Mouse (Mus musculus) liver, adult 2 months (tissue): ENCODE measurements around the gene Asphd1.

Experiments used
- CTCF ChIP-seq: fragments of 200-500 bp; IDR thresholded peaks from 2 replicates; pipeline ENCODE4 v1.5.1; 2011; ENCODE audit warnings: low read depth, low read length, control low read depth
- POLR2A ChIP-seq: fragments of 200-500 bp; IDR thresholded peaks from 2 replicates; pipeline ENCODE4 v1.6.1; 2011; ENCODE audit warnings: low read length, control low read depth; ENCODE audit not compliant: insufficient read depth; ENCODE audit errors: extremely low read depth

DNA sequence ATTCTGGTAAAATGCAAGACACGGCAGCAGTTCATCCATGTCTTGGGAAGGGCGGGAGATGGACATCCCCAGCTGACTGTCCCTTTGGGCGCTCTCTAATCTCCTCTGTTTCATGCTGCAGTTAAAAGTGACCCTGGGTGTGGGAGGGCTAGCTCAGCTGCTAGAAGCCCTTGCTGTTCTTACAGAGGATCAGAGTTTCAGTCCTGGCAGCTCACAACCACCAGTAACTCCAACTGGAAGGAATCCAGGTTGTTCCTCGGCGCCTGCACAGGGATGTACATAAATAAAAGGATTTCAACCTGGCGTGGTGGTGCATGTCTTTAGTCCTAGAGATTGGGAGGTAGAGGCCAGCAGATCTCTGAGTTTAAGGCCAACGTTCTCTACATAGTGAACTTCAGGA is 33.7 kb upstream of the Asphd1 start:
- TF ChIP-seq CTCF (no peak), POLR2A (no peak)
